Mouse (Mus musculus): ENCODE data around the gene Tenm4. TPM values are rescaled to one million over a fixed set of nuclear protein-coding genes. Genes with fewer than 3 reads are reported as not detected.

The Tenm4 gene
- polyA plus RNA-seq, 1 experiment from 2014 or later, result 4.6 TPM

GRCm38 (mm10) chr7:96808059-96808646, 637.1 kb downstream of the Tenm4 start:
- ATAC-seq, result no peak
- Histone ChIP-seq H3K4me2 (replicated peaks; ENCODE audit: low read depth) (no peak overlapping the region), H3K27me3 (replicated peaks; ENCODE audit: control insufficient read depth, insufficient read depth, low read length) (no peaks in the 10 kb centered on the region), H3K9ac (ENCODE audit: low read depth, low read length) (no peak overlapping the region), H3K27ac (ENCODE audit: low read depth, low read length) (no peak overlapping the region), H3K36me3 (ENCODE audit: control insufficient read depth, insufficient read depth) (no peaks in the 10 kb centered on the region), H3K4me3 (ENCODE audit: low read depth, low read length) (no peak overlapping the region), H3K4me1 (replicated peaks; ENCODE audit: control insufficient read depth, insufficient read depth, low read length) (no peaks in the 10 kb centered on the region), H3K9me3 (ENCODE audit: control insufficient read depth) (no peaks in the 10 kb centered on the region)
- no peak for TF ChIP-seq CTCF (IDR thresholded peaks at IDR 0.05; ENCODE audit: low read depth)
- 91% methylated on average over 7 of the region's 7 CpGs for WGBS

GRCm38 (mm10) chr7:96811691-96812090, 640.6 kb downstream of the Tenm4 start:
- TF ChIP-seq CTCF (IDR thresholded peaks at IDR 0.05; ENCODE audit: low read depth), result no peak
- no peak for ATAC-seq
- WGBS, result 89% methylated on average over 11 of the region's 11 CpGs

GRCm38 (mm10) chr7:96813036-96813435, 642.0 kb downstream of the Tenm4 start:
- Histone ChIP-seq H3K27ac (ENCODE audit: low read depth, low read length) (peak overlapping the region; percentile 29), H3K9ac (ENCODE audit: low read depth, low read length) (no peak overlapping the region), H3K4me3 (ENCODE audit: low read depth, low read length) (no peak overlapping the region), H3K4me2 (replicated peaks; ENCODE audit: low read depth) (no peak overlapping the region), H3K4me1 (replicated peaks; ENCODE audit: control insufficient read depth, insufficient read depth, low read length) (no peaks in the 10 kb centered on the region), H3K36me3 (ENCODE audit: control insufficient read depth, insufficient read depth) (no peaks in the 10 kb centered on the region), H3K9me3 (ENCODE audit: control insufficient read depth) (no peaks in the 10 kb centered on the region), H3K27me3 (replicated peaks; ENCODE audit: control insufficient read depth, insufficient read depth, low read length) (no peaks in the 10 kb centered on the region)
- no peak for TF ChIP-seq CTCF (IDR thresholded peaks at IDR 0.05; ENCODE audit: low read depth)
- no peak for ATAC-seq
- 67% methylated on average over 5 of the region's 5 CpGs for WGBS

More at GRCm38 (mm10) chr7:96811691-96812090, 640.6 kb downstream of the Tenm4 start:
- H3K4me1 ChIP-seq (replicated peaks; ENCODE audit: control insufficient read depth, insufficient read depth, low read length), result no peaks in the 10 kb centered on the region
- no peak overlapping the region for H3K4me3 ChIP-seq (ENCODE audit: low read depth, low read length)
- no peak overlapping the region for H3K4me2 ChIP-seq (replicated peaks; ENCODE audit: low read depth)
- no peaks in the 10 kb centered on the region for H3K27me3 ChIP-seq (replicated peaks; ENCODE audit: control insufficient read depth, insufficient read depth, low read length)
- no peak overlapping the region for H3K9ac ChIP-seq (ENCODE audit: low read depth, low read length)
- H3K9me3 ChIP-seq (ENCODE audit: control insufficient read depth), result no peaks in the 10 kb centered on the region
- H3K36me3 ChIP-seq (ENCODE audit: control insufficient read depth, insufficient read depth), result no peaks in the 10 kb centered on the region
- H3K27ac ChIP-seq (ENCODE audit: low read depth, low read length), result no peak overlapping the region

GRCm38 (mm10) chr7:96813497-96814400, 642.7 kb downstream of the Tenm4 start:
- no peak overlapping the region for H3K4me2 ChIP-seq (replicated peaks; ENCODE audit: low read depth)
- no peak for TF ChIP-seq CTCF (IDR thresholded peaks at IDR 0.05; ENCODE audit: low read depth)
- WGBS, result 61% methylated on average over 9 of the region's 9 CpGs
- H3K9ac ChIP-seq (ENCODE audit: low read depth, low read length), result no peak overlapping the region
- no peaks in the 10 kb centered on the region for H3K36me3 ChIP-seq (ENCODE audit: control insufficient read depth, insufficient read depth)
- no peak; the same call in 1 of the 2 replicates for ATAC-seq
- H3K27me3 ChIP-seq (replicated peaks; ENCODE audit: control insufficient read depth, insufficient read depth, low read length), result no peaks in the 10 kb centered on the region
- no peaks in the 10 kb centered on the region for H3K4me1 ChIP-seq (replicated peaks; ENCODE audit: control insufficient read depth, insufficient read depth, low read length)
- H3K9me3 ChIP-seq (ENCODE audit: control insufficient read depth), result no peaks in the 10 kb centered on the region
- H3K4me3 ChIP-seq (ENCODE audit: low read depth, low read length), result no peak overlapping the region
- H3K27ac ChIP-seq (ENCODE audit: low read depth, low read length), result peak overlapping the region; percentile 66

- Histone ChIP-seq H3K4me1 (replicated peaks; ENCODE audit: control insufficient read depth, insufficient read depth, low read length) (no peaks in the 10 kb centered on the region), H3K4me2 (replicated peaks; ENCODE audit: low read depth) (no peak overlapping the region), H3K27me3 (replicated peaks; ENCODE audit: control insufficient read depth, insufficient read depth, low read length) (no peaks in the 10 kb centered on the region), H3K9me3 (ENCODE audit: control insufficient read depth) (no peaks in the 10 kb centered on the region), H3K36me3 (ENCODE audit: control insufficient read depth, insufficient read depth) (no peaks in the 10 kb centered on the region), H3K27ac (ENCODE audit: low read depth, low read length) (peak overlapping the region; percentile 66), H3K9ac (ENCODE audit: low read depth, low read length) (no peak overlapping the region), H3K4me3 (ENCODE audit: low read depth, low read length) (no peak overlapping the region)
- no peak for ATAC-seq
- TF ChIP-seq CTCF (IDR thresholded peaks at IDR 0.05; ENCODE audit: low read depth), result no peak
Measured at GRCm38 (mm10) chr7:96814581-96814980, 643.5 kb downstream of the Tenm4 start.

- no peaks in the 10 kb centered on the region for H3K27me3 ChIP-seq (replicated peaks; ENCODE audit: control insufficient read depth, insufficient read depth, low read length)
- no peaks in the 10 kb centered on the region for H3K9me3 ChIP-seq (ENCODE audit: control insufficient read depth)
- H3K36me3 ChIP-seq (ENCODE audit: control insufficient read depth, insufficient read depth), result no peaks in the 10 kb centered on the region
- no peak overlapping the region for H3K4me2 ChIP-seq (replicated peaks; ENCODE audit: low read depth)
- ATAC-seq, result no peak
- TF ChIP-seq CTCF (IDR thresholded peaks at IDR 0.05; ENCODE audit: low read depth), result no peak
- H3K4me1 ChIP-seq (replicated peaks; ENCODE audit: control insufficient read depth, insufficient read depth, low read length), result no peaks in the 10 kb centered on the region
- H3K27ac ChIP-seq (ENCODE audit: low read depth, low read length), result no peak overlapping the region
- H3K9ac ChIP-seq (ENCODE audit: low read depth, low read length), result no peak overlapping the region
- no peak overlapping the region for H3K4me3 ChIP-seq (ENCODE audit: low read depth, low read length)
- WGBS, result 33% methylated on average over 6 of the region's 6 CpGs
Measured at GRCm38 (mm10) chr7:96817030-96817674, 646.1 kb downstream of the Tenm4 start.
